Mouse (Mus musculus) heart, postnatal 0 days (tissue): ENCODE measurements around the gene Apol7a.
"Not testable (repeated sequence)": the region's sequence is repeated elsewhere in the genome, so short reads cannot be mapped to it uniquely, and the experiment has no call there.

Experiments used
- CTCF ChIP-seq: IDR thresholded peaks from 2 replicates; pipeline ENCODE4 v1.5.1; 2016; ENCODE audit warnings: antibody characterized with exemption, control low read depth, low read depth
- EP300 ChIP-seq: IDR thresholded peaks from 2 replicates; pipeline ENCODE4 v1.6.1; 2016; ENCODE audit warnings: antibody characterized with exemption, low read depth

DNA sequence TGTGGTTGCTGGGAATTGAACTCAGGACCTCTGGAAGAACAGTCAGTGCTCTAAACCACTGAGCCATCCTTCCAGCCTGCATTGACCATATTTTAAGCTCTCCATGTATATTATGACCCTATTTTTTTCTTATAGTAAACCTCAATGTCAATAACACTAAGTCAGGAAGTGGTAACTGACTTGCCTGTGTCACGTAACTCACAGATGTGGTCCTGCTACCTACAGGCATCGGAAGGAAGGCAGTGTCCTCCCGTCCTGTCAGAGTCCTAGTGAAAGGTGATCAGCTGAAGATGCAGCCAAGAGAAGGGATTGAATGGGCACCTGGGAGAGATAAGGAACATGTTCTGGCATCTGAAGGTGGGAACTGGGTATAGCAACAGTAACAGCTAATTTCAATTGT is 20.7 kb upstream of the Apol7a start:
- not testable (repeated sequence) for TF ChIP-seq EP300, CTCF
